Mouse (Mus musculus): ENCODE results near the gene Gm10570. TPM values are rescaled to one million over a fixed set of nuclear protein-coding genes. Genes with fewer than 3 reads are reported as not detected.

Gm10570 gene
- polyA plus RNA-seq, 1 experiment: 0.25 TPM

GRCm38 (mm10) chr4:130282856-130283255 is 25.6 kb downstream of the Gm10570 start:
- no peak for DNase-seq
- no peak for TF ChIP-seq POLR2A (IDR thresholded peaks at IDR 0.05; ENCODE audit: low read depth, low read length)
- no peak for TF ChIP-seq CTCF (conservative IDR thresholded peaks at IDR 0.05; ENCODE audit: insufficient read depth, insufficient read length, low read depth, low read length)
- Histone ChIP-seq H3K4me3 (ENCODE audit: insufficient read depth, low read depth, low read length) (no peak overlapping the region), H3K27ac (ENCODE audit: insufficient read depth, low read depth, low read length) (no peak overlapping the region), H3K4me1 (ENCODE audit: control insufficient read depth, insufficient read depth, low read length) (no peaks in the 10 kb centered on the region), H3K36me3 (ENCODE audit: control insufficient read depth, insufficient read depth, low read length) (no peaks in the 10 kb centered on the region), H3K27me3 (replicated peaks; ENCODE audit: control insufficient read depth, insufficient read depth, low read length) (no peaks in the 10 kb centered on the region)
- WGBS: 86% methylated on average over 5 of the region's 5 CpGs

GRCm38 (mm10) chr4:130279105-130279504 is 29.4 kb downstream of the Gm10570 start, which contains the start of gene Serinc2:
TSS of gene Serinc2 (minus strand) at chr4:130279205.
- Histone ChIP-seq H3K27ac (ENCODE audit: insufficient read depth, low read depth, low read length) (no peak within 1 kb of the TSS), H3K4me1 (ENCODE audit: control insufficient read depth, insufficient read depth, low read length) (no peaks in the 10 kb centered on the region), H3K4me3 (ENCODE audit: insufficient read depth, low read depth, low read length) (no peak within 1 kb of the TSS), H3K27me3 (replicated peaks; ENCODE audit: control insufficient read depth, insufficient read depth, low read length) (no peaks in the 10 kb centered on the region), H3K36me3 (ENCODE audit: control insufficient read depth, insufficient read depth, low read length) (no peaks in the 10 kb centered on the region)
- DNase-seq: no peak
- TF ChIP-seq CTCF (conservative IDR thresholded peaks at IDR 0.05; ENCODE audit: insufficient read depth, insufficient read length, low read depth, low read length) (no peak), POLR2A (IDR thresholded peaks at IDR 0.05; ENCODE audit: low read depth, low read length) (no peak)
- 59% methylated on average over 2 of the region's 2 CpGs for WGBS

- H3K4me1 ChIP-seq (ENCODE audit: control insufficient read depth, insufficient read depth, low read length): no peaks in the 10 kb centered on the region
- no peak overlapping the region for H3K4me3 ChIP-seq (ENCODE audit: insufficient read depth, low read depth, low read length)
- H3K36me3 ChIP-seq (ENCODE audit: control insufficient read depth, insufficient read depth, low read length): no peaks in the 10 kb centered on the region
- whole genome bisulfite sequencing: 70% methylated on average over 7 of the region's 7 CpGs
- no peak overlapping the region for H3K27ac ChIP-seq (ENCODE audit: insufficient read depth, low read depth, low read length)
- TF ChIP-seq POLR2A (IDR thresholded peaks at IDR 0.05; ENCODE audit: low read depth, low read length): no peak
- no peak for TF ChIP-seq CTCF (conservative IDR thresholded peaks at IDR 0.05; ENCODE audit: insufficient read depth, insufficient read length, low read depth, low read length)
- H3K27me3 ChIP-seq (replicated peaks; ENCODE audit: control insufficient read depth, insufficient read depth, low read length): no peaks in the 10 kb centered on the region
- no peak for DNase-seq
These were observed 31.8 kb downstream of the Gm10570 start for GRCm38 (mm10) chr4:130276573-130277176.

GRCm38 (mm10) chr4:130275823-130276105 is 32.7 kb downstream of the Gm10570 start:
- TF ChIP-seq CTCF (conservative IDR thresholded peaks at IDR 0.05; ENCODE audit: insufficient read depth, insufficient read length, low read depth, low read length) (no peak), POLR2A (IDR thresholded peaks at IDR 0.05; ENCODE audit: low read depth, low read length) (no peak)
- no peak for DNase-seq
- Histone ChIP-seq H3K4me1 (ENCODE audit: control insufficient read depth, insufficient read depth, low read length) (no peaks in the 10 kb centered on the region), H3K36me3 (ENCODE audit: control insufficient read depth, insufficient read depth, low read length) (no peaks in the 10 kb centered on the region), H3K27ac (ENCODE audit: insufficient read depth, low read depth, low read length) (no peak overlapping the region), H3K27me3 (replicated peaks; ENCODE audit: control insufficient read depth, insufficient read depth, low read length) (no peaks in the 10 kb centered on the region), H3K4me3 (ENCODE audit: insufficient read depth, low read depth, low read length) (no peak overlapping the region)
- 65% methylated on average over 5 of the region's 5 CpGs for WGBS

GRCm38 (mm10) chr4:130275016-130275822 is 33.3 kb downstream of the Gm10570 start:
- Histone ChIP-seq H3K27ac (ENCODE audit: insufficient read depth, low read depth, low read length) (no peak overlapping the region), H3K4me1 (ENCODE audit: control insufficient read depth, insufficient read depth, low read length) (no peaks in the 10 kb centered on the region), H3K36me3 (ENCODE audit: control insufficient read depth, insufficient read depth, low read length) (no peaks in the 10 kb centered on the region), H3K27me3 (replicated peaks; ENCODE audit: control insufficient read depth, insufficient read depth, low read length) (no peaks in the 10 kb centered on the region), H3K4me3 (ENCODE audit: insufficient read depth, low read depth, low read length) (peak overlapping the region; percentile 43)
- peak; percentile 56 for DNase-seq
- WGBS: 4% methylated on average over 62 of the region's 62 CpGs
- TF ChIP-seq POLR2A (IDR thresholded peaks at IDR 0.05; ENCODE audit: low read depth, low read length) (no peak), CTCF (conservative IDR thresholded peaks at IDR 0.05; ENCODE audit: insufficient read depth, insufficient read length, low read depth, low read length) (no peak)

GRCm38 (mm10) chr4:130274346-130275015 is 34.0 kb downstream of the Gm10570 start:
- Histone ChIP-seq H3K36me3 (ENCODE audit: control insufficient read depth, insufficient read depth, low read length) (no peaks in the 10 kb centered on the region), H3K4me1 (ENCODE audit: control insufficient read depth, insufficient read depth, low read length) (no peaks in the 10 kb centered on the region), H3K4me3 (ENCODE audit: insufficient read depth, low read depth, low read length) (peak overlapping the region; percentile 43), H3K27ac (ENCODE audit: insufficient read depth, low read depth, low read length) (no peak overlapping the region), H3K27me3 (replicated peaks; ENCODE audit: control insufficient read depth, insufficient read depth, low read length) (no peaks in the 10 kb centered on the region)
- DNase-seq: no peak
- 2% methylated on average over 29 of the region's 29 CpGs for WGBS
- TF ChIP-seq CTCF (conservative IDR thresholded peaks at IDR 0.05; ENCODE audit: insufficient read depth, insufficient read length, low read depth, low read length) (no peak), POLR2A (IDR thresholded peaks at IDR 0.05; ENCODE audit: low read depth, low read length) (no peak)

Data from kidney, adult 2 months (tissue).